Comparison of ENCODE assay signal across 10 mouse cellular contexts in the genomic region with DNA sequence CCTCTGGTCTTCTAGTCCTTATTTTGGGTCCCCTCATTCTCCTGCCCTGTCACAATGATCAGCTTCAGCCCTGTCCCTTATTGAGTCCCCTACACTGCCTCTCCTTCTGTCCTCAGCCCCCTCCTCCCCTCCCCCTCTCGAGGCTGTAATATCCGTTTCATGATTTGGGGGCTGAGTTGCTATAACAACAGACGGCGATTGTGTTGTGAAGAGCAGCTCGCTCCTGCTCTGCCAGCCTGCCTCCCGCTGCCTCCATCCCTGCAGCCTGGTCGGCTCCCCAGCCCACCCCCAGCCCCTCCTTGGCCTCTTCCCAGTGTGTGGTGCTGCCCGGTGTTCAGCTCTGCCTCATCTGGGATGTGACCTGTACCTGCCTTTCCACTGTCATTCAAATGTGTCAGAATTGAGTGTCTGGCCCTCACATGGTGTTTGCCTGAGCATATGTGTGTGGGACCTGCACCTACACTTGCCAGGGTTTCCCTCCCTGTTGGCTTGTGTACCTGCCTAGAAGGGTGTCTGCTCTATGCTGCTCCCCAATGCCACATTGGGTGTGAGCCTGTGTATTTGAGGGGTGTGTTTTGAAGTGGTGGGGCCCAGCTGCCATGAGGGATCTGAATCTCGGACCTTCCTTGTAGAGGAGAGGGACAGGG. TPM values are rescaled to one million over a fixed set of nuclear protein-coding genes. Genes with fewer than 3 reads are reported as not detected.
A peak's percentile ranks its signal among the peaks of the same experiment; 100 is the strongest.
DNase-seq lines count a peak whose midpoint lies in the region; ATAC-seq lines count a peak whose summit lies in the region.
"Had no signal": no experiment of that assay in that cellular context is flagged by ENCODE, and none has a peak within 500 bp of the region (broad histone marks: within the 10 kb centered on the region; RNA-seq: fewer than 3 reads in every experiment).

No protein-coding gene starts in this region.

- H3K9ac ChIP-seq in embryonic facial prominence, embryonic 11.5 days (replicated peaks; ENCODE audit: low read length): no peak overlapping the region; the same call in 1 of the 2 replicates
- peak overlapping the region; percentile 19; the same call in 1 of the 2 replicates for H3K9ac ChIP-seq in hindbrain, embryonic 14.5 days
- peak overlapping the region; percentile 22 for H3K9ac ChIP-seq in neural tube, embryonic 11.5 days (ENCODE audit: low read length)

- peak overlapping the region; percentile 44; the same call in 1 of the 2 replicates for H3K27ac ChIP-seq in heart, embryonic 10.5 days
- no peak overlapping the region for H3K27ac ChIP-seq in embryonic facial prominence, embryonic 11.5 days (replicated peaks; ENCODE audit: low read depth, low read length)
- peak overlapping the region; percentile 85 for H3K27ac ChIP-seq in hindbrain, embryonic 14.5 days
- H3K27ac ChIP-seq in neural tube, embryonic 11.5 days (ENCODE audit: low read depth, low read length): peak overlapping the region; percentile 64; the same call in 1 of the 2 replicates

- 0 out of 2 replicates have a peak overlapping the region, but pooled peaks have one; percentile 5 for H3K4me3 ChIP-seq in heart, embryonic 10.5 days
- H3K4me3 ChIP-seq in embryonic facial prominence, embryonic 11.5 days (ENCODE audit: low read depth, low read length): no peak overlapping the region
- no peak overlapping the region for H3K4me3 ChIP-seq in hindbrain, embryonic 14.5 days (replicated peaks; ENCODE audit: low read length)
- H3K4me3 ChIP-seq in neural tube, embryonic 11.5 days (ENCODE audit: low read depth, low read length): no peak overlapping the region

- H3K27me3 ChIP-seq in heart, embryonic 10.5 days (ENCODE audit: insufficient read depth, poor library complexity, severe bottlenecking): peaks cover 93% of the 10 kb centered on the region
- peaks cover 27% of the 10 kb centered on the region for H3K27me3 ChIP-seq in embryonic facial prominence, embryonic 11.5 days (ENCODE audit: control insufficient read depth, insufficient read depth, low read length)
- no peaks in the 10 kb centered on the region for H3K27me3 ChIP-seq in hindbrain, embryonic 14.5 days (ENCODE audit: control insufficient read depth, insufficient read depth, low read length)
- peaks cover 16% of the 10 kb centered on the region for H3K27me3 ChIP-seq in neural tube, embryonic 11.5 days (ENCODE audit: control insufficient read depth, insufficient read depth, low read length)

- peaks cover 44% of the 10 kb centered on the region for H3K4me1 ChIP-seq in heart, embryonic 10.5 days
- H3K4me1 ChIP-seq in embryonic facial prominence, embryonic 11.5 days (ENCODE audit: control insufficient read depth, insufficient read depth, low read length): peaks cover 10% of the 10 kb centered on the region; the same call in 1 of the 2 replicates
- H3K4me1 ChIP-seq in hindbrain, embryonic 14.5 days (replicated peaks; ENCODE audit: control insufficient read depth, insufficient read depth, low read length): peaks cover 52% of the 10 kb centered on the region
- H3K4me1 ChIP-seq in neural tube, embryonic 11.5 days (ENCODE audit: control insufficient read depth, insufficient read depth, low read length): peaks cover 25% of the 10 kb centered on the region

- H3K4me2 ChIP-seq in embryonic facial prominence, embryonic 11.5 days (ENCODE audit: low read depth, low read length): 0 out of 2 replicates have a peak overlapping the region, but pooled peaks have one; percentile 22
- H3K4me2 ChIP-seq in hindbrain, embryonic 14.5 days (replicated peaks): peak overlapping the region; percentile 23
- H3K4me2 ChIP-seq in neural tube, embryonic 11.5 days (ENCODE audit: low read depth): no peak overlapping the region; the same call in 1 of the 2 replicates

- ATAC-seq in embryonic facial prominence, embryonic 11.5 days (replicated peaks; ENCODE audit: insufficient number of reproducible peaks, low FRiP score, low TSS enrichment, low read depth): peak; percentile 25; the same call in 1 of the 2 replicates
- ATAC-seq in hindbrain, embryonic 14.5 days (ENCODE audit: low FRiP score): peak; percentile 31; the same call in 1 of the 2 replicates
- ATAC-seq in neural tube, embryonic 11.5 days (ENCODE audit: insufficient read depth, low FRiP score, low TSS enrichment): peak; percentile 35; the same call in 1 of the 2 replicates

- DNase-seq in heart, embryonic 10.5 days (ENCODE audit: low spot score): no peak
- DNase-seq in heart, adult 8-10 months (ENCODE audit: low spot score): no peak
- peak; percentile 64 for DNase-seq in embryonic facial prominence, embryonic 11.5 days (ENCODE audit: low spot score)
- peak; percentile 76 for DNase-seq in hindbrain, embryonic 14.5 days (ENCODE audit: low spot score)
- peak; percentile 74 for DNase-seq in neural tube, embryonic 11.5 days (ENCODE audit: low spot score)
- no peak for DNase-seq in adrenal gland, postnatal 14 days
- no peak for DNase-seq in B cell, adult 2 months
- DNase-seq in adrenal gland, postnatal 4 days (ENCODE audit: low spot score in 2 of 2): no peak
- DNase-seq: cerebellum, adult 2 months; gastrocnemius, postnatal 10 days had no signal

- 9% methylated on average over 9 of the region's 9 CpGs for WGBS in heart, embryonic 10.5 days
- WGBS in embryonic facial prominence, embryonic 11.5 days: 4% methylated on average over 9 of the region's 9 CpGs
- WGBS in hindbrain, embryonic 14.5 days: 3% methylated on average over 9 of the region's 9 CpGs
- 6% methylated on average over 9 of the region's 9 CpGs for WGBS in neural tube, embryonic 11.5 days

- no peaks in the 10 kb centered on the region for H3K9me3 ChIP-seq in heart, embryonic 10.5 days
- no peaks in the 10 kb centered on the region for H3K9me3 ChIP-seq in embryonic facial prominence, embryonic 11.5 days (replicated peaks; ENCODE audit: control insufficient read depth, low read length)
- no peaks in the 10 kb centered on the region for H3K9me3 ChIP-seq in hindbrain, embryonic 14.5 days (ENCODE audit: control insufficient read depth, low read length)
- no peaks in the 10 kb centered on the region for H3K9me3 ChIP-seq in neural tube, embryonic 11.5 days (ENCODE audit: control insufficient read depth, low read length)

- no peaks in the 10 kb centered on the region for H3K36me3 ChIP-seq in heart, embryonic 10.5 days
- H3K36me3 ChIP-seq in embryonic facial prominence, embryonic 11.5 days (replicated peaks; ENCODE audit: control insufficient read depth, insufficient read depth, low read depth, low read length): no peaks in the 10 kb centered on the region
- H3K36me3 ChIP-seq in hindbrain, embryonic 14.5 days (replicated peaks; ENCODE audit: control insufficient read depth, insufficient read depth): no peaks in the 10 kb centered on the region
- no peaks in the 10 kb centered on the region for H3K36me3 ChIP-seq in neural tube, embryonic 11.5 days (ENCODE audit: control insufficient read depth, insufficient read depth, low read length)

RNA-seq across cellular contexts. Expression of a gene that starts 2.3 kb away (rescaled TPM):
- polyA plus RNA-seq in heart, embryonic 10.5 days (2016; fragmentation: Nextera tagmentation; extraction: Ambion mirVana): 0.10 and 1.1 TPM in 2 replicates
- 1 to 10 TPM; 3.3 to 6.8 (median 4.1) TPM for total RNA-seq in heart, adult 8-10 months (2022)
- 4.1 and 5.0 TPM in 2 replicates for polyA plus RNA-seq in embryonic facial prominence, embryonic 11.5 days (2014; fragmentation: Nextera tagmentation; extraction: Ambion mirVana)
- polyA plus RNA-seq in hindbrain, embryonic 14.5 days (2014; fragmentation: Nextera tagmentation; extraction: Ambion mirVana): 60.6 and 66.4 TPM in 2 replicates
- polyA plus RNA-seq in neural tube, embryonic 11.5 days (2014; fragmentation: Nextera tagmentation; extraction: Ambion mirVana): 13.4 and 14.5 TPM in 2 replicates
- 7.8 and 9.3 TPM in 2 replicates for total RNA-seq in adrenal gland, postnatal 14 days (2021)
- total RNA-seq in adrenal gland, postnatal 4 days (2021): 10 to 100 TPM; 17.8 to 18.3 TPM

RNA-seq across cellular contexts. Expression of a gene that starts 17.1 kb away (rescaled TPM):
- 59.9 and 61.6 TPM in 2 replicates for polyA plus RNA-seq in heart, embryonic 10.5 days (2016; fragmentation: Nextera tagmentation; extraction: Ambion mirVana)
- 10 to 100 TPM; 31.2 to 51.0 (median 43.8) TPM for total RNA-seq in heart, adult 8-10 months (2022)
- 15.6 and 17.2 TPM in 2 replicates for polyA plus RNA-seq in embryonic facial prominence, embryonic 11.5 days (2014; fragmentation: Nextera tagmentation; extraction: Ambion mirVana)
- polyA plus RNA-seq in hindbrain, embryonic 14.5 days (2014; fragmentation: Nextera tagmentation; extraction: Ambion mirVana): 89.2 and 111 TPM in 2 replicates
- 17.6 and 20.3 TPM in 2 replicates for polyA plus RNA-seq in neural tube, embryonic 11.5 days (2014; fragmentation: Nextera tagmentation; extraction: Ambion mirVana)
- total RNA-seq in adrenal gland, postnatal 14 days (2021): 51.5 and 82.7 TPM in 2 replicates
- 10 to 100 TPM; 48.5 to 55.9 TPM for total RNA-seq in adrenal gland, postnatal 4 days (2021)

RNA-seq across cellular contexts. Expression of a gene that starts 32.0 kb away (rescaled TPM):
- 103 and 214 TPM in 2 replicates for polyA plus RNA-seq in heart, embryonic 10.5 days (2016; fragmentation: Nextera tagmentation; extraction: Ambion mirVana)
- 1,000 to 10,000 TPM; 1,301 to 1,379 (median 1,330) TPM for total RNA-seq in heart, adult 8-10 months (2022)
- polyA plus RNA-seq in embryonic facial prominence, embryonic 11.5 days (2014; fragmentation: Nextera tagmentation; extraction: Ambion mirVana): 1.4 and 2.8 TPM in 2 replicates
- polyA plus RNA-seq in hindbrain, embryonic 14.5 days (2014; fragmentation: Nextera tagmentation; extraction: Ambion mirVana): 6.2 and 6.8 TPM in 2 replicates
- 4.4 and 6.0 TPM in 2 replicates for polyA plus RNA-seq in neural tube, embryonic 11.5 days (2014; fragmentation: Nextera tagmentation; extraction: Ambion mirVana)
- 64.2 and 85.7 TPM in 2 replicates for total RNA-seq in adrenal gland, postnatal 14 days (2021)
- 100 to 1,000 TPM in 1 of 2 experiments, 10 to 100 TPM in 1; 81.8 to 113 TPM for total RNA-seq in adrenal gland, postnatal 4 days (2021)

RNA-seq across cellular contexts. Expression of a gene that starts 52.8 kb away (rescaled TPM):
- 129 and 146 TPM in 2 replicates for polyA plus RNA-seq in heart, embryonic 10.5 days (2016; fragmentation: Nextera tagmentation; extraction: Ambion mirVana)
- 100 to 1,000 TPM in 1 of 4 experiments, 10 to 100 TPM in 3; 84.3 to 103 (median 91.3) TPM for total RNA-seq in heart, adult 8-10 months (2022)
- polyA plus RNA-seq in embryonic facial prominence, embryonic 11.5 days (2014; fragmentation: Nextera tagmentation; extraction: Ambion mirVana): 157 and 172 TPM in 2 replicates
- 103 and 112 TPM in 2 replicates for polyA plus RNA-seq in hindbrain, embryonic 14.5 days (2014; fragmentation: Nextera tagmentation; extraction: Ambion mirVana)
- polyA plus RNA-seq in neural tube, embryonic 11.5 days (2014; fragmentation: Nextera tagmentation; extraction: Ambion mirVana): 214 and 224 TPM in 2 replicates
- 210 and 223 TPM in 2 replicates for total RNA-seq in adrenal gland, postnatal 14 days (2021)
- total RNA-seq in adrenal gland, postnatal 4 days (2021): 100 to 1,000 TPM; 270 to 308 TPM

Comparison
In these comparisons a context has a peak if more than half of its experiments do, and no peak if none do; other contexts are left out.
1. DNase-seq: peak in embryonic facial prominence, embryonic 11.5 days (single experiment), hindbrain, embryonic 14.5 days (single experiment) and neural tube, embryonic 11.5 days (single experiment); none in heart, embryonic 10.5 days (single experiment), heart, adult 8-10 months (single experiment), adrenal gland, postnatal 14 days (single experiment), B cell, adult 2 months (0 of 2) and adrenal gland, postnatal 4 days (0 of 2).
2. RNA of a gene that starts 32.0 kb away (polyA plus RNA-seq): 103 to 214 TPM in heart, embryonic 10.5 days; 6.2 to 6.8 TPM in hindbrain, embryonic 14.5 days, 4.4 to 6.0 TPM in neural tube, embryonic 11.5 days and 1.4 to 2.8 TPM in embryonic facial prominence, embryonic 11.5 days; every median in the first group is over 10 times any median in the second.
3. Peak in every context shown above with its lines, with median percentiles within 50 percentile points of each other: ATAC-seq.